Comparison of ENCODE assay signal across 19 mouse cellular contexts in genomic region chr3:96715854-96716253, GRCm38 (mm10). TPM values are rescaled to one million over a fixed set of nuclear protein-coding genes. Genes with fewer than 3 reads are reported as not detected.
DNase-seq lines count a peak whose midpoint lies in the region; ATAC-seq and TF ChIP-seq lines count a peak whose summit lies in the region.
"Had no signal": no experiment of that assay in that cellular context is flagged by ENCODE, and none has a peak within 500 bp of the region (broad histone marks: within the 10 kb centered on the region; RNA-seq: fewer than 3 reads in every experiment).

No protein-coding gene starts in this region.

- no peak for TF ChIP-seq EP300 in MEL (IDR thresholded peaks at IDR 0.05; ENCODE audit: low read depth in 1 of 2, low read length in 2 of 2)

- no peak for TF ChIP-seq POLR2A in MEL (IDR thresholded peaks at IDR 0.05; ENCODE audit: control insufficient read depth in 1 of 2, insufficient read depth in 1 of 2, low read depth in 1 of 2, low read length in 2 of 2, poor library complexity in 1 of 2)

- TF ChIP-seq RAD21 in MEL (IDR thresholded peaks at IDR 0.05; ENCODE audit: low read depth, low read length) = no peak

- WGBS in liver, embryonic 15.5 days (ENCODE audit: insufficient replicate concordance) = 28% methylated on average over 2 of the region's 2 CpGs
- 76% methylated on average over 2 of the region's 2 CpGs for WGBS in limb, embryonic 10.5 days

- no peak overlapping the region for H3K9ac ChIP-seq in liver, embryonic 15.5 days
- peak overlapping the region; percentile 16 for H3K9ac ChIP-seq in MEL (ENCODE audit: control insufficient read depth, low read depth, low read length, poor library complexity, severe bottlenecking)
- H3K9ac ChIP-seq: heart, embryonic 13.5 days; hindbrain, embryonic 13.5 days; intestine, embryonic 15.5 days; liver, embryonic 14.5 days had no signal

- no peaks in the 10 kb centered on the region for H3K79me2 ChIP-seq in MEL (ENCODE audit: control insufficient read depth, insufficient read depth, low read length, poor library complexity)

- no peaks in the 10 kb centered on the region for H3K9me3 ChIP-seq in liver, embryonic 15.5 days (replicated peaks)
- no peaks in the 10 kb centered on the region for H3K9me3 ChIP-seq in MEL (replicated peaks; ENCODE audit: insufficient read depth, low read length)
- H3K9me3 ChIP-seq in limb, embryonic 10.5 days (replicated peaks) = no peaks in the 10 kb centered on the region
- H3K9me3 ChIP-seq: heart, embryonic 13.5 days; hindbrain, embryonic 13.5 days; intestine, embryonic 15.5 days; megakaryocyte, embryonic 14.5 days had no signal

- H3K4me2 ChIP-seq in liver, embryonic 15.5 days = no peak overlapping the region
- H3K4me2 ChIP-seq: heart, embryonic 13.5 days; hindbrain, embryonic 13.5 days; intestine, embryonic 15.5 days had no signal

- peak overlapping the region; percentile 53; the same call in 1 of the 2 replicates for H3K27ac ChIP-seq in liver, embryonic 15.5 days (replicated peaks)
- H3K27ac ChIP-seq in MEL (ENCODE audit: control insufficient read depth, low read depth, low read length) = peak overlapping the region; percentile 49
- peak overlapping the region; percentile 38; the same call in 1 of the 2 replicates for H3K27ac ChIP-seq in brown adipose tissue, adult 24 weeks (replicated peaks; ENCODE audit: low read depth, low read length)
- H3K27ac ChIP-seq in limb, embryonic 10.5 days = no peak overlapping the region
- H3K27ac ChIP-seq: heart, embryonic 13.5 days; hindbrain, embryonic 13.5 days; intestine, embryonic 15.5 days; liver, embryonic 14.5 days had no signal

- no peaks in the 10 kb centered on the region for H3K27me3 ChIP-seq in liver, embryonic 15.5 days
- no peaks in the 10 kb centered on the region for H3K27me3 ChIP-seq in MEL (ENCODE audit: control insufficient read depth in 1 of 2, insufficient read depth in 2 of 2, low read length in 2 of 2)
- H3K27me3 ChIP-seq in limb, embryonic 10.5 days (ENCODE audit: low read depth, poor library complexity, severe bottlenecking) = no peaks in the 10 kb centered on the region
- H3K27me3 ChIP-seq: CH12.LX; heart, embryonic 13.5 days; hindbrain, embryonic 13.5 days; intestine, embryonic 15.5 days; megakaryocyte, embryonic 14.5 days had no signal

- no peak for ATAC-seq in liver, embryonic 15.5 days (ENCODE audit: insufficient read depth)
- ATAC-seq in megakaryocyte progenitor cell, adult 5-6 weeks (replicated peaks; ENCODE audit: poor library complexity) = peak; percentile 67
- ATAC-seq: intestine, embryonic 15.5 days; midbrain, embryonic 16.5 days had no signal

- peaks cover 80% of the 10 kb centered on the region for H3K36me3 ChIP-seq in liver, embryonic 15.5 days (replicated peaks)
- H3K36me3 ChIP-seq in MEL (ENCODE audit: control insufficient read depth in 1 of 2, insufficient read depth in 2 of 2, low read length in 2 of 2) = peaks cover 12 to 25% of the 10 kb centered on the region in 2 experiments
- H3K36me3 ChIP-seq in limb, embryonic 10.5 days = peaks cover 94% of the 10 kb centered on the region

- no peak for DNase-seq in liver
- peak; percentile 66 for DNase-seq in MEL (ENCODE audit: low read depth, low spot score)
- no peak for DNase-seq in limb, embryonic 10.5 days (ENCODE audit: low spot score)
- no peak for DNase-seq in cerebellum, adult 11-12 months
- DNase-seq: adrenal gland, postnatal 25 days; cerebellum, postnatal 10 days; gastrocnemius, postnatal 36 days; left cerebral cortex, postnatal 4 days; thymus, adult 2 months had no signal

- H3K4me3 ChIP-seq in liver, embryonic 15.5 days (replicated peaks) = no peak overlapping the region
- H3K4me3 ChIP-seq in MEL (ENCODE audit: control insufficient read depth in 1 of 2, insufficient read depth in 1 of 2, low read depth in 2 of 2, low read length in 2 of 2) = no peak overlapping the region
- H3K4me3 ChIP-seq in brown adipose tissue, adult 24 weeks (ENCODE audit: insufficient read depth, low read depth, low read length) = no peak overlapping the region
- no peak overlapping the region for H3K4me3 ChIP-seq in limb, embryonic 10.5 days
- H3K4me3 ChIP-seq: heart, embryonic 13.5 days; hindbrain, embryonic 13.5 days; intestine, embryonic 15.5 days; megakaryocyte, embryonic 14.5 days had no signal

- TF ChIP-seq CTCF in MEL (IDR thresholded peaks at IDR 0.05 in 2 of 3, conservative IDR thresholded peaks at IDR 0.05 in 1 of 3; ENCODE audit: control insufficient read depth in 1 of 3, insufficient read depth in 1 of 3, low read depth in 2 of 3, low read length in 3 of 3, poor library complexity in 1 of 3, severe bottlenecking in 1 of 3) = no peak

- H3K4me1 ChIP-seq in liver, embryonic 15.5 days (replicated peaks) = peaks cover 5% of the 10 kb centered on the region; the same call in 1 of the 2 replicates
- H3K4me1 ChIP-seq in MEL (ENCODE audit: control insufficient read depth in 1 of 2, insufficient read depth in 2 of 2, low read length in 2 of 2) = peaks cover 4 to 6% of the 10 kb centered on the region in 2 experiments
- H3K4me1 ChIP-seq in brown adipose tissue, adult 24 weeks (ENCODE audit: control insufficient read depth, insufficient read depth, insufficient read length, low read length) = no peaks in the 10 kb centered on the region
- no peaks in the 10 kb centered on the region for H3K4me1 ChIP-seq in limb, embryonic 10.5 days
- H3K4me1 ChIP-seq: hindbrain, embryonic 13.5 days; intestine, embryonic 15.5 days had no signal

TF ChIP-seq in MEL, 35 proteins besides CTCF, POLR2A, EP300 and RAD21:
- TF ChIP-seq ZKSCAN1 (IDR thresholded peaks at IDR 0.05; ENCODE audit: low read depth, low read length) = no peak
- TF ChIP-seq HCFC1 (IDR thresholded peaks at IDR 0.05; ENCODE audit: low read depth, low read length) = no peak
- no peak for TF ChIP-seq BHLHE40 (IDR thresholded peaks at IDR 0.05; ENCODE audit: borderline replicate concordance, low read depth, low read length)
- TF ChIP-seq RCOR1 (IDR thresholded peaks at IDR 0.05; ENCODE audit: low read depth, low read length) = no peak

RNA-seq across cellular contexts. Expression of gene Nudt17, which starts 7.5 kb away (rescaled TPM):
- polyA plus RNA-seq in liver, embryonic 15.5 days (2015; fragmentation: Nextera tagmentation; extraction: Ambion mirVana) = 1.0 and 1.3 TPM in 2 replicates
- 2.4 and 2.7 TPM in 2 replicates for total RNA-seq in MEL (2012; rRNA removed)
- 1 to 10 TPM in 1 of 2 experiments, not detected in 1; 6.5 TPM for polyA plus RNA-seq in MEL (2012; ENCODE audit: insufficient read depth in 1 of 2, insufficient read length in 2 of 2, low read depth in 1 of 2, low replicate concordance in 2 of 2, missing spikeins in 1 of 2)
- 4.4 and 5.3 TPM in 2 replicates for polyA plus RNA-seq in brown adipose tissue, adult 24 weeks (2012; ENCODE audit: insufficient read depth, insufficient read length, missing spikeins)
- 0.59 TPM in 1 of 2 replicates, not detected in the other for total RNA-seq in megakaryocyte progenitor cell, adult 5-6 weeks (2015)
- total RNA-seq in megakaryocyte progenitor cell, adult 5-6 weeks (2017) = not detected in 2 replicates
- 9.1 and 9.6 TPM in 2 replicates for polyA plus RNA-seq in limb, embryonic 10.5 days (2016; fragmentation: Nextera tagmentation; extraction: Ambion mirVana)

RNA-seq across cellular contexts. Expression of gene Polr3c, which starts 11.6 kb away (rescaled TPM):
- polyA plus RNA-seq in liver, embryonic 15.5 days (2015; fragmentation: Nextera tagmentation; extraction: Ambion mirVana) = 19.8 and 21.3 TPM in 2 replicates
- 48.3 and 53.1 TPM in 2 replicates for total RNA-seq in MEL (2012; rRNA removed)
- 100 to 1,000 TPM; 122 to 224 TPM for polyA plus RNA-seq in MEL (2012; ENCODE audit: insufficient read depth in 1 of 2, insufficient read length in 2 of 2, low read depth in 1 of 2, low replicate concordance in 2 of 2, missing spikeins in 1 of 2)
- polyA plus RNA-seq in brown adipose tissue, adult 24 weeks (2012; ENCODE audit: insufficient read depth, insufficient read length, missing spikeins) = 23.7 and 25.5 TPM in 2 replicates
- total RNA-seq in megakaryocyte progenitor cell, adult 5-6 weeks (2015) = 31.2 and 35.2 TPM in 2 replicates
- total RNA-seq in megakaryocyte progenitor cell, adult 5-6 weeks (2017) = 19.8 and 27.7 TPM in 2 replicates
- 50.2 and 51.4 TPM in 2 replicates for polyA plus RNA-seq in limb, embryonic 10.5 days (2016; fragmentation: Nextera tagmentation; extraction: Ambion mirVana)

RNA-seq across cellular contexts. Expression of gene Rnf115, which starts 11.6 kb away (rescaled TPM):
- 26.4 and 27.8 TPM in 2 replicates for polyA plus RNA-seq in liver, embryonic 15.5 days (2015; fragmentation: Nextera tagmentation; extraction: Ambion mirVana)
- total RNA-seq in MEL (2012; rRNA removed) = 43.2 and 52.2 TPM in 2 replicates
- polyA plus RNA-seq in MEL (2012; ENCODE audit: insufficient read depth in 1 of 2, insufficient read length in 2 of 2, low read depth in 1 of 2, low replicate concordance in 2 of 2, missing spikeins in 1 of 2) = 10 to 100 TPM; 66.1 to 71.8 TPM
- polyA plus RNA-seq in brown adipose tissue, adult 24 weeks (2012; ENCODE audit: insufficient read depth, insufficient read length, missing spikeins) = 23.6 and 25.6 TPM in 2 replicates
- total RNA-seq in megakaryocyte progenitor cell, adult 5-6 weeks (2015) = 71.4 and 76.5 TPM in 2 replicates
- 70.7 and 81.6 TPM in 2 replicates for total RNA-seq in megakaryocyte progenitor cell, adult 5-6 weeks (2017)
- 64.3 and 69.8 TPM in 2 replicates for polyA plus RNA-seq in limb, embryonic 10.5 days (2016; fragmentation: Nextera tagmentation; extraction: Ambion mirVana)

RNA-seq across cellular contexts. Expression of gene Pias3, which starts 19.7 kb away (rescaled TPM):
- 5.8 and 6.1 TPM in 2 replicates for polyA plus RNA-seq in liver, embryonic 15.5 days (2015; fragmentation: Nextera tagmentation; extraction: Ambion mirVana)
- 5.9 and 6.0 TPM in 2 replicates for total RNA-seq in MEL (2012; rRNA removed)
- 10 to 100 TPM in 1 of 2 experiments, not detected in 1; 26.8 TPM for polyA plus RNA-seq in MEL (2012; ENCODE audit: insufficient read depth in 1 of 2, insufficient read length in 2 of 2, low read depth in 1 of 2, low replicate concordance in 2 of 2, missing spikeins in 1 of 2)
- 8.2 and 9.0 TPM in 2 replicates for polyA plus RNA-seq in brown adipose tissue, adult 24 weeks (2012; ENCODE audit: insufficient read depth, insufficient read length, missing spikeins)
- 4.0 and 8.1 TPM in 2 replicates for total RNA-seq in megakaryocyte progenitor cell, adult 5-6 weeks (2015)
- 2.6 and 6.7 TPM in 2 replicates for total RNA-seq in megakaryocyte progenitor cell, adult 5-6 weeks (2017)
- 36.4 and 58.3 TPM in 2 replicates for polyA plus RNA-seq in limb, embryonic 10.5 days (2016; fragmentation: Nextera tagmentation; extraction: Ambion mirVana)

RNA-seq across cellular contexts. Expression of gene Ankrd35, which starts 45.9 kb away (rescaled TPM):
- polyA plus RNA-seq in liver, embryonic 15.5 days (2015; fragmentation: Nextera tagmentation; extraction: Ambion mirVana) = 0.33 and 0.53 TPM in 2 replicates
- total RNA-seq in MEL (2012; rRNA removed) = 0.46 and 0.62 TPM in 2 replicates
- polyA plus RNA-seq in MEL (2012; ENCODE audit: insufficient read depth in 1 of 2, insufficient read length in 2 of 2, low read depth in 1 of 2, low replicate concordance in 2 of 2, missing spikeins in 1 of 2) = under 1 TPM in 1 of 2 experiments, not detected in 1; 0.77 TPM
- 0.29 TPM in 1 of 2 replicates, not detected in the other for polyA plus RNA-seq in brown adipose tissue, adult 24 weeks (2012; ENCODE audit: insufficient read depth, insufficient read length, missing spikeins)
- not detected in 2 replicates for total RNA-seq in megakaryocyte progenitor cell, adult 5-6 weeks (2015)
- total RNA-seq in megakaryocyte progenitor cell, adult 5-6 weeks (2017) = not detected in 2 replicates
- polyA plus RNA-seq in limb, embryonic 10.5 days (2016; fragmentation: Nextera tagmentation; extraction: Ambion mirVana) = 0.09 and 0.10 TPM in 2 replicates
